Mouse (Mus musculus) liver, postnatal 0 days (tissue): ENCODE measurements around the gene Gm42669.

Experiments
- CTCF ChIP-seq: sonication (generic); IDR thresholded peaks from 2 replicates; pipeline ENCODE4 v1.5.1; 2016; ENCODE audit warnings: antibody characterized with exemption, low read depth
- EP300 ChIP-seq: IDR thresholded peaks from 2 replicates; pipeline ENCODE4 v1.6.1; 2016; ENCODE audit warnings: antibody characterized with exemption, low read depth, mild to moderate bottlenecking

- TF ChIP-seq CTCF (no peak), EP300 (no peak)
These were observed 113.9 kb downstream of the Gm42669 start for GRCm38 (mm10) chr5:107621327-107621726.
